Mouse (Mus musculus) testis, adult 2 months (tissue): ENCODE measurements around the gene Synpo2. TPM values are rescaled to one million over a fixed set of nuclear protein-coding genes. Genes with fewer than 3 reads are reported as not detected.

Experiments
- H3K27ac ChIP-seq: fragments of 200-500 bp; 2 replicates; pipeline ENCODE4 v1.5.1; 2012; ENCODE audit warnings: low read depth, low read length; ENCODE audit not compliant: control insufficient read depth, insufficient read depth
- H3K27me3 ChIP-seq: fragments of 200-500 bp; 2 replicates; pipeline ENCODE4 v1.6.1; 2012; ENCODE audit warnings: mild to moderate bottlenecking, low read length, moderate library complexity; ENCODE audit not compliant: control insufficient read depth, insufficient read depth
- H3K36me3 ChIP-seq: fragments of 200-500 bp; 2 replicates; pipeline ENCODE4 v1.6.1; 2012; ENCODE audit warnings: mild to moderate bottlenecking, low read length; ENCODE audit not compliant: control insufficient read depth, insufficient read depth
- H3K4me1 ChIP-seq: fragments of 200-500 bp; 2 replicates; pipeline ENCODE4 v1.6.1; 2012; ENCODE audit warnings: low read length; ENCODE audit not compliant: control insufficient read depth, insufficient read depth
- H3K4me3 ChIP-seq: fragments of 200-500 bp; 2 replicates; pipeline ENCODE4 v1.5.1; 2012; ENCODE audit warnings: low read depth, mild to moderate bottlenecking, low read length, moderate library complexity, mixed read lengths; ENCODE audit not compliant: control insufficient read depth
- CTCF ChIP-seq: fragments of 200-500 bp; IDR thresholded peaks from 2 replicates; pipeline ENCODE4 v1.5.1; 2012; ENCODE audit warnings: low read depth, mild to moderate bottlenecking, inconsistent platforms, low read length, moderate library complexity; ENCODE audit not compliant: control insufficient read depth, insufficient read depth, insufficient replicate concordance
- POLR2A ChIP-seq: fragments of 200-500 bp; IDR thresholded peaks from 2 replicates; pipeline ENCODE4 v1.6.1; 2012; ENCODE audit warnings: low read depth, mild to moderate bottlenecking, inconsistent platforms, low read length, moderate library complexity; ENCODE audit not compliant: control insufficient read depth
- polyA plus RNA-seq: library from polyadenylated mRNA; depleted of rRNA; stranded (reverse); fragments of >200 nt; gene quantifications from 2 replicates; pipeline ENCODE4 v1.2.3, GENCODE M21; 2012

Synpo2 gene
- polyA plus RNA-seq, 1 experiment = 0.73 TPM

DNA sequence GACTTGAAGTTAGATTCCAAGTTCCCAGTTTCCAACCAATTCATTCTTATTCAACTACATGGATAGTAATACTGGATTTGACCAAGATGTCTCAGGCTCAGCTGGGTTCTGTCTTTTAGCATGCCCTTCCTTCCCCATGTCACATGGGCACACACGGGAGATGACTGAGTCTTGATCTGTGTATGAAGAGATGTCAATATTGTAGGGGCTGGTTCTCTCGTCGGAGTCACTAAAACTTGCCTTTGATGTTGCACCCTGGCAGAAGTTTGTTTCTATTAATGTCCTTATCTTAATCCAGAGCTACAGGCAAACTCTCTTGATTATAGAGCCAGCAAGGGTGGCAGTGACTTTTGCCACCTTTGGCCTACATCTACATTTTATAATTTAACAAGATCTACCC is 154.3 kb downstream of the Synpo2 start:
- Histone ChIP-seq H3K4me1 (peaks cover 5% of the 10 kb centered on the region; the same call in 1 of the 2 replicates), H3K4me3 (no peak overlapping the region), H3K27ac (no peak overlapping the region), H3K36me3 (no peaks in the 10 kb centered on the region), H3K27me3 (no peaks in the 10 kb centered on the region)
- TF ChIP-seq POLR2A = no peak

DNA sequence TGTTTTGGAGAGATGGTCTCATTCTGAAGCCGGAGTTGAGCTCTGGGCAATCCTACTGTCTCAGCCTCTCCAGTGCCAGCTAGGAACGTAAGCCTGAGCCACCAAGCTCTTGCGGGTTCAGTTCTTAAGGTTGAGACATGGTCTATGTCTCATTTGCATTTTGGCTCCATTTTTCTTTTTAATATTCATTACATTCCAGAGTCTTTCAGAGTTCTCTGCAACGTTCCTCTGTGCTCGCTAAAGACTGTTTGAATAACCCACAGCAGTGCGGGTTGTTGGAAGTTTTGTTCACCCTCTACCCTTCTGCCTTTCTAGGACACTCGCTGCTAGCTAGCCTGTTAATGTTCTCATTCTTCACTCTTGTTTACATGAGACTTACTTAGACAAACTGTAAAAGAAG is 155.0 kb downstream of the Synpo2 start:
- no peak overlapping the region for H3K4me3 ChIP-seq
- H3K4me1 ChIP-seq = peaks cover 5% of the 10 kb centered on the region; the same call in 1 of the 2 replicates
- no peak overlapping the region for H3K27ac ChIP-seq
- H3K36me3 ChIP-seq = no peaks in the 10 kb centered on the region
- no peaks in the 10 kb centered on the region for H3K27me3 ChIP-seq
- TF ChIP-seq CTCF (no peak), POLR2A (no peak)

DNA sequence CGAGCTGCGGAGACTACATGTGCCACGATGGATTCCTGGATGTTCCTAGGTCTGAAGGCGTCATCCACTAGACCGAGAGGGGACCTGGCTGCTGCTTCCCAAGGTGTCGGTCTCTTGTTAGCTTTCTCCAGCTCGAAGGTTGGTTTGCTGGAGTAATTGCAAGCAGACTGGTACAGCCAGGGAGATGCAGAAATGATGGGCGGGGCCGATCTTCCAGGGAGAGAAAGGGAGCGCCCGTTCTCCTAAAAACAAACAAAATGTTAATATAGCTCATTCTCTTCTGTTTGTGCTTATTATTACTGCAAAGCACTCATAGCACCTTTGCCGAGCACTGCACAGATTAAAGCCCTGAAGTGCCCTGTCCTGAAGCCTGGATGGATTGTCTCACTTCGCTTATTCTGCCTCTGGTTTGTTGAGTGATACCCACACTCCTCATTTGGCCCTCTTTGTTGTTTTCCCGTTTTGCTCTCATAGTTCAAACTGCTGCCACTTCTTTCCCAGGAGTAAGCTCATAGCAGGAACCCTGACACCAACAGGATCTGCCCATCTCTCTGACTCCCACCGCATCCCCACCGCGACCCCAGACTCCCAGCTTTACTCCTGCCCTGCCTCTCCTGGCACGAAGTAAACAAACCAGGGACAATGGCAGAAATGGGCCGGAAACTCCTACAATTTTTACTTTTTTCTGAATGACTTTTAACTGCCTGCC is 155.8 kb downstream of the Synpo2 start:
- no peak for TF ChIP-seq POLR2A
- no peak for TF ChIP-seq CTCF
- H3K4me1 ChIP-seq = peaks cover 5% of the 10 kb centered on the region; the same call in 1 of the 2 replicates
- no peak overlapping the region for H3K4me3 ChIP-seq
- H3K36me3 ChIP-seq = no peaks in the 10 kb centered on the region
- no peak overlapping the region for H3K27ac ChIP-seq
- H3K27me3 ChIP-seq = no peaks in the 10 kb centered on the region

DNA sequence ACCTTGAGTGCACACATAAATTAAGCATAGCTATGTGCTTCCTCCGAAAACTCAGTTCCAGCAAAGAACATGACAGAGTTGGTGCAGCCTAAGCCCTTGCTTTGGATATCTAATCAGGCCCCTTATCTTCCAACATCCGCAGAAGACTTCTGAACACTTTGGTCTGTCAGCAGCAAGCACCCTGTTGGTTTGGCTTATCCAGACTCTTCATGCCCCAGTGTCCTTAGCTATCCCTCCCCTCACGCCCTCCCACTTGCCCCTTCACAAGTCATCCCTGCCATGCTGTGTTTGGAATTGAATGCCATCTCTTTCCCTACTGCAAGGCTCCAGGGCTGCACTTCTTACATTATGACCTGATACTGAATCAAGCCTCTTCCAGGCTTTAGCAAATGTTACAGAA is 160.2 kb downstream of the Synpo2 start:
- H3K4me3 ChIP-seq = no peak overlapping the region
- no peaks in the 10 kb centered on the region for H3K27me3 ChIP-seq
- TF ChIP-seq CTCF = no peak
- no peak for TF ChIP-seq POLR2A
- no peaks in the 10 kb centered on the region for H3K36me3 ChIP-seq
- H3K4me1 ChIP-seq = peaks cover 9% of the 10 kb centered on the region
- no peak overlapping the region for H3K27ac ChIP-seq

DNA sequence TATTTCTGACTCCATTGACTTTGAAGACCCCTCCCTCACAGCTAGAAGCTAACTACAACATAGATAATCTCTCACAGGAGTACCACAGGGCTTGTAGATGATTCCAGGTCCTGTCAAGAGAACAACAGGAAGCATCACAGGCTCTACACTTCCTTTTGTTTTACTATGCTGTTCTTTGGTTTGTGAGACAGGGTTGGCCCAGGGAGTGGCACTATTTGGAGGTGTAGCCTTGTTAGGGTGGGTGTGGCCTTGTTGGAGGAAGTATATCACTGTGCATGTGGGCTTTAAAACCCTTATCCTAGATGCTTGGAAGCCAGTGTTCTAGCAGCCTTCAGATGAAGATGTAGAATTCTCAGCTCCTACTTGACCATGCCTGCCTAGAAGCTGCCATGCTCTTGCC is 160.9 kb downstream of the Synpo2 start:
- Histone ChIP-seq H3K27me3 (no peaks in the 10 kb centered on the region), H3K36me3 (no peaks in the 10 kb centered on the region), H3K4me3 (no peak overlapping the region), H3K27ac (no peak overlapping the region), H3K4me1 (peaks cover 7% of the 10 kb centered on the region)
- TF ChIP-seq POLR2A = no peak
- no peak for TF ChIP-seq CTCF

DNA sequence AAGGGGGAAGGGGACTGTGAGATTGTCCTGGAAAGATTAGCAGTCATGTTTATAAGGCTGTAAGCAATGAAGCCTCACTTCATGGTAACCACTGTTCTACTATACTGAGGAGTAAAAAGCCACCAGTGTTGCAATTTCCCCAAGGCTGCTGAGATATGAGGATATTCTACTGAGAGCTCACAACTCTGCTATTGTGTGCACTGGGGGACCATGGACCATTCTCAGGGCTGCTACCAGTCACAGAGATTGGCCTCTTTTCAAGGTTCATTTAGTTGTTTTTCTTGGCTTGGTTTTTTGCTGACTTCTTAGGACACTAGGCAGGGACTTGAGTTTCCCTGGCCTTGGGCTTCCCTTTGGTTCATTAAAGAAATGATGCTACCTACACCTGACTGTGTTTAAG is 162.6 kb downstream of the Synpo2 start:
- Histone ChIP-seq H3K4me1 (peaks cover 4% of the 10 kb centered on the region; the same call in 1 of the 2 replicates), H3K27ac (peak overlapping the region; percentile 49), H3K27me3 (no peaks in the 10 kb centered on the region), H3K36me3 (no peaks in the 10 kb centered on the region), H3K4me3 (no peak overlapping the region)
- TF ChIP-seq POLR2A = no peak
- TF ChIP-seq CTCF = no peak

DNA sequence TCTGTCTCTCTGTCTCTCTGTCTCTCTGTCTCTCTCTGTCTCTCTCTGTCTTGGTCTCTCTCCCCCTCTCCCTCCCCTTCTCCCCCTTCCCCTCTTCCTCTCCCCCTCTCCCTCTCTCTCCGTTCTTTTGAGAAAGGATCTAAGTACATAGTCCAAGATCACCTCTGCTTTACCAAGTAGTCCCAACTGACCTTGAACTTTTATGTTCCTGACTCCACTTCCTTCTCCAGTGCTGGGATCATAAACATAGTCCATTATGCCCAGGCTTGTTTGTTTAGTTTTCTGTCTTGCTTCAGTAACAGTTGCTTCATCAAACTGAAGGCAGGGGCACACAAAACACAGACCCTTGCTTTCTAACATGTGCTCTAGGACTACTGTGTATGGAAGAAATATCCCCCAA is 163.5 kb downstream of the Synpo2 start:
- TF ChIP-seq POLR2A (no peak), CTCF (no peak)

DNA sequence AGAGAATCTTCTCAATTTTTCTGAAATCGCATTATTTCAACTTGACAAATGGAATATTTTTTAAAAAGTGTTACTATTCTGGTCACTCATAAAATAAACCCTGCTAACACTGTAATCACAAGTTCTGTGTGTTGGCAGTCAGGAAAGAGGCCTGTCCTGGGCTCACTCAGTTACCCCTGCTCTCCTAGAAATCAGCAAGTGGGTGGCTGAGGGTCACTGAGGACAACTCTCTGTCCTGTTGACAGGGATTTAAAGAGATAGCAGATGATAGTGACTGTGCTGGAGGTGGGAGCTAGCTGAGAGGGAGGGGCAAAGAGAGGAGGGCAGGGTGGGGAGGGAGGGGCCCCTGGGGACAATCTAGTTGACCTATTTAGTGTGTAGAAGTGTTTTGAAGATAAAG is 165.0 kb downstream of the Synpo2 start:
- Histone ChIP-seq H3K36me3 (no peaks in the 10 kb centered on the region), H3K27me3 (no peaks in the 10 kb centered on the region), H3K4me1 (peaks cover 4% of the 10 kb centered on the region; the same call in 1 of the 2 replicates), H3K4me3 (no peak overlapping the region), H3K27ac (no peak overlapping the region)
- TF ChIP-seq CTCF (no peak), POLR2A (no peak)

More for the DNA sequence above, 163.5 kb downstream of the Synpo2 start:
- H3K36me3 ChIP-seq = no peaks in the 10 kb centered on the region
- H3K4me3 ChIP-seq = no peak overlapping the region
- H3K27ac ChIP-seq = 0 out of 2 replicates have a peak overlapping the region, but pooled peaks have one; percentile 12
- no peaks in the 10 kb centered on the region for H3K27me3 ChIP-seq
- peaks cover 4% of the 10 kb centered on the region; the same call in 1 of the 2 replicates for H3K4me1 ChIP-seq
